Mouse (Mus musculus) central nervous system, embryonic 14 days (tissue): ENCODE data around the gene Adgre1. TPM values are rescaled to one million over a fixed set of nuclear protein-coding genes. Genes with fewer than 3 reads are reported as not detected.

Source experiments
- polyA plus RNA-seq: library from polyadenylated mRNA; depleted of rRNA; stranded (reverse); fragments of >200 nt; gene quantifications from 2 replicates; pipeline ENCODE4 v1.2.3, GENCODE M21; 2012; rRNA removed

Adgre1 gene
- polyA plus RNA-seq: 3.0 and 4.4 TPM in 2 replicates

GRCm38 (mm10) chr17:57358441-57358840, at the start of gene Adgre1:
Adgre1 (plus strand) TSS chr17:57358691.

Other genes starting within 250 kb of the Adgre1 start
- gene Cd70, start 208.9 kb upstream of the Adgre1 start, polyA plus RNA-seq: 0.61 and 0.76 TPM in 2 replicates
- gene Tnfsf14, start 164.5 kb upstream of the Adgre1 start, polyA plus RNA-seq: 0.04 and 0.10 TPM in 2 replicates
- 1.0 and 1.5 TPM in 2 replicates for gene C3, start 130.6 kb upstream of the Adgre1 start, polyA plus RNA-seq
- gene Gpr108, start 110.2 kb upstream of the Adgre1 start, polyA plus RNA-seq: 20.5 and 24.5 TPM in 2 replicates
- gene Trip10, start 109.2 kb upstream of the Adgre1 start, polyA plus RNA-seq: 17.2 and 21.5 TPM in 2 replicates
- gene Vav1, start 79.6 kb upstream of the Adgre1 start, polyA plus RNA-seq: 1.6 TPM in 2 replicates
- not detected in 2 replicates for gene Vmn2r120, start 186.8 kb downstream of the Adgre1 start, polyA plus RNA-seq